Mouse (Mus musculus) bone marrow macrophage, adult 2 months (primary cell): Measurements from ENCODE around the gene Kcnmb3.

Experiments
- CTCF ChIP-seq: IDR thresholded peaks from 2 replicates; pipeline ENCODE4 v1.5.1; 2012; ENCODE audit warnings: low read depth, mild to moderate bottlenecking, low read length, moderate library complexity
- POLR2A ChIP-seq: IDR thresholded peaks from 2 replicates; pipeline ENCODE4 v1.6.1; 2012; ENCODE audit warnings: mild to moderate bottlenecking, low read depth, low read length, borderline replicate concordance

DNA sequence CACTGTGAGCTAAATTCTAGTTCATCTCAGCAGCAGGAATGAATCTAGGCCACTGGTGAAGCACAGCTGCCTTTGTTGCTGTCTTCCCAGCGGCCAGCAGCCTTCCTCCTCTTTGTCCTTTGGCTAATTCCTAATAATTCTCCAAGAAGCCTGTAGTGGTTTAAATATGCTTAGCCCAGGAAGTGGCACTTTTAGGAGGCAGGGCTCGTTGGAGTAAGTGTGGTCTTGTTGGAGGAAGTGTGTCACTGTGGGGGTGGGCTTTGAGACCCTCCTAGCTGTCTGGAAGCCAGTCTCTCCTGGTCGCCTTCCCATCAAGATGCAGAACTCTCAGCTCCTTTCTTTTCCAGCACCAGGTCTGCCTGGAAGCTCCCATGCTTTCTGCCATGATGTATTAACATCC is 13.8 kb upstream of the Kcnmb3 start:
- TF ChIP-seq CTCF (no peak), POLR2A (no peak)
